Mouse (Mus musculus) MN1 (cell line): ENCODE results near the gene Rplp0.

Source experiments
- DNase-seq: peaks from one replicate; pipeline ENCODE4 v3.0.0-alpha.2; 2016; ENCODE audit warnings: low spot score

Gene Rplp0

GRCm38 (mm10) chr5:115581662-115582061 lies 22.4 kb downstream of the Rplp0 start:
- no peak for DNase-seq

DNA sequence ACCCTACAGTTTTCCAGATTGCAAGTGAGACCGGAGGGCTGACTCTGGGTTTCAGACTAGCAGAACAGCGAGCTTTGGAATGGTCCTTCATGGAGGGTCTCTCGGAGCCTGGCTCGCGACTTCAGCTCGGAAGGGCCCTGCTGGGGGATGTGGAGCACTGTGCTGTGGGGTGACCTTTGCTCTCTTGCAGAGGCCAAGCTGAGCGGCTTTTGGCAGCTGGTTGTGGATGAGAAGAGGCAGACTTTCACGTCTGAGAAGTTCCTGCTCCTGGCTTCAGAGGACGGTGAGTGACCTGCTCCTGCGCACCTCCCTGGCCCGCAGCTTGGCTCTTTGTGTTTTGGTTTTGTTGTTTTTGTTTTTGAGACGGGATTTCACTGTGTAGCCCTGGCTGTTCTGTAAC lies 26.3 kb downstream of the Rplp0 start:
- no peak for DNase-seq

DNA sequence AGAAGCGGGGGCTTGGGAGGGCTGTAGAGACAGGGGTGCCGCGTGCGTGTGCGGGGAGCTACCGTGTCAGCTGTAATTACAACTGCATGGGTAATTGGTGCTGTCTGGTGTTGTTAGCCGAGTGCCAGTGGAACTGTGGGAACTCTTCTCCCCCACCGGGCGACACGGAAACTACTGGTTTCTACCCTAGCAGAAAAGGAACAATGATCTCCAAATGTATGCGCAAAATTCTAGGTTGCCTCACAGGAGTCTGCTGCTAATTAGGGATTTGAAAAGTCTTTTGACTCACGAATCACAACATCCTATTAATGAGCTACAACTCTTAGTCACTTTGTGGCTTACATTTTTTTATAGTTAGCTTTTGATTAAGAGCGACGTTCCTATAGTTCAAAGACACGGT lies 26.9 kb downstream of the Rplp0 start:
- DNase-seq = no peak

- DNase-seq = no peak
These were observed 27.5 kb downstream of the Rplp0 start for GRCm38 (mm10) chr5:115586780-115587179.

DNA sequence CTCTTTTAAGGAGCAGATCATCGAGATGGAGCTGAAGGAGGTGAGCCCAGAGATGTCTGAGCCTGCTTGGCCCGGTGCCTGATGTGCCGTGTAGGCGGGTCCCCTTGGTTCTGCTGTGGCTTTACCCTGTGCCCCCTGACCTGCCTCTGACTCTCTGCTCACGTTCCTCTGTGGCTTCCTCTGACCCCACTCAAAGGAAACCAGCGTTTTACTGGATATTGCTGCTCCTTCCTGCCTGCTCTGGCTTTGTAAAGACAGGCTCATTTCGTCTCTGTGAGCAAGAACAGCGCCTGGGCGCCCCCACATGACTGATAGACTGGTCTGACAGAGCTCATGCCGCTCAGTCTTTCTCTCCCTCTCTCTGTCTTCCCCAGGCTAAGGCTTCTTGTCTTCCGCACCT lies 31.8 kb downstream of the Rplp0 start:
- no peak for DNase-seq

DNA sequence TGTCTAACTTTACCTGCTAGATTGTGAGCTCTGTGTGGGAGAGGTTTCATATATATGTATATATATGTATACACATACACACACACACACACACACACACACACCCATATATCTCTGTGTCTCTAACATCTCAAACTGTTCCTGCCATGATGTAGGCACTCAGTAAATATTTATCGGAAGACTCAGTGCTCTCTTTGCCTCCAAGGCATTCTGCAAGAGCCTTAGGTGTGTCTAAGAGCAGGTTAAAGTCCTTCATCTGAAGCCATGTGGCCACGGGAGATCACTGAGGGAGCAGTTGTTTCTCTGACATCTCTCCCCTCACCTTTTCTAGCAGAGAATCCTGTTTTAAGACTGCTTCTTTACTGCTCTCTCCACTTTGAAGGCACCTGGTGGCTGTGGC lies 32.2 kb downstream of the Rplp0 start:
- no peak for DNase-seq

GRCm38 (mm10) chr5:115603561-115603960 lies 44.3 kb downstream of the Rplp0 start:
- DNase-seq = no peak

GRCm38 (mm10) chr5:115611566-115611965 lies 52.3 kb downstream of the Rplp0 start:
- DNase-seq = no peak
